29 mouse cellular contexts compared by ENCODE assay signal in genomic region chr14:12333622-12334021, GRCm38 (mm10). TPM values are rescaled to one million over a fixed set of nuclear protein-coding genes. Genes with fewer than 3 reads are reported as not detected.
DNase-seq lines count a peak whose midpoint lies in the region; ATAC-seq and TF ChIP-seq lines count a peak whose summit lies in the region.
"Had no signal": no experiment of that assay in that cellular context is flagged by ENCODE, and none has a peak within 500 bp of the region (broad histone marks: within the 10 kb centered on the region; RNA-seq: fewer than 3 reads in every experiment).

No protein-coding gene starts in this region.

- no peaks in the 10 kb centered on the region for H3K79me2 ChIP-seq in CH12.LX (replicated peaks; ENCODE audit: control insufficient read depth, extremely low read depth, insufficient read depth, poor library complexity, severe bottlenecking)

- ATAC-seq in intestine, postnatal 0 days: no peak
- ATAC-seq in intestine, embryonic 15.5 days: no peak
- ATAC-seq in lung, embryonic 14.5 days (ENCODE audit: insufficient read depth): no peak
- ATAC-seq in lung, postnatal 0 days: no peak
- ATAC-seq: forebrain, embryonic 14.5 days had no signal

- H3K27ac ChIP-seq in intestine, postnatal 0 days (ENCODE audit: low read depth, low read length): no peak overlapping the region
- H3K27ac ChIP-seq in intestine, embryonic 15.5 days: no peak overlapping the region
- no peak overlapping the region for H3K27ac ChIP-seq in lung, embryonic 14.5 days (ENCODE audit: low read depth)
- no peak overlapping the region for H3K27ac ChIP-seq in lung, postnatal 0 days (ENCODE audit: low read length)
- H3K27ac ChIP-seq in CH12.LX (ENCODE audit: insufficient read depth, low read depth): no peak overlapping the region
- no peak overlapping the region for H3K27ac ChIP-seq in cortical plate, adult 2 months (ENCODE audit: insufficient read depth, low read length)
- H3K27ac ChIP-seq: embryonic facial prominence, embryonic 15.5 days; heart, embryonic 15.5 days; hindbrain, embryonic 15.5 days; limb, embryonic 10.5 days had no signal

- no peaks in the 10 kb centered on the region for H3K36me3 ChIP-seq in intestine, postnatal 0 days (ENCODE audit: control insufficient read depth, insufficient read depth)
- H3K36me3 ChIP-seq in intestine, embryonic 15.5 days: no peaks in the 10 kb centered on the region
- H3K36me3 ChIP-seq in lung, embryonic 14.5 days (ENCODE audit: insufficient read depth): no peaks in the 10 kb centered on the region
- no peaks in the 10 kb centered on the region for H3K36me3 ChIP-seq in lung, postnatal 0 days (ENCODE audit: insufficient read depth, low read length)
- H3K36me3 ChIP-seq in CH12.LX (replicated peaks in 1 of 2; ENCODE audit: control insufficient read depth in 1 of 2, insufficient read depth in 1 of 2, low read length in 1 of 2): no peaks in the 10 kb centered on the region
- H3K36me3 ChIP-seq: embryonic facial prominence, embryonic 15.5 days; heart, embryonic 15.5 days; hindbrain, embryonic 15.5 days; limb, embryonic 10.5 days had no signal

- no peak for DNase-seq in lung, embryonic 14.5 days
- no peak for DNase-seq in lung, postnatal 0 days (ENCODE audit: low spot score)
- no peak for DNase-seq in CH12.LX (ENCODE audit: extremely low read depth)
- DNase-seq in urinary bladder, postnatal 10 days (ENCODE audit: low spot score): no peak
- DNase-seq: adrenal gland, postnatal 10 days; cerebellum, adult 8-10 months; cerebellum, postnatal 36 days; gastrocnemius, postnatal 14 days; lung, adult 2 months; lung, postnatal 36 days; right cerebral cortex, postnatal 14 days had no signal

- in situ Hi-C loops in CH12.LX (cut with MboI; ENCODE audit: low pct_ligation_motif_present, low pct_unique_long_range_greater_than_20kb, low sequenced_read_pairs): no loop called here

- peaks cover 46% of the 10 kb centered on the region for H3K27me3 ChIP-seq in intestine, postnatal 0 days (replicated peaks; ENCODE audit: control insufficient read depth, insufficient read depth, low read length)
- H3K27me3 ChIP-seq in intestine, embryonic 15.5 days (replicated peaks): peaks cover 34% of the 10 kb centered on the region
- H3K27me3 ChIP-seq in lung, embryonic 14.5 days (ENCODE audit: insufficient read depth, low read length): peaks cover 45% of the 10 kb centered on the region
- H3K27me3 ChIP-seq in lung, postnatal 0 days (replicated peaks; ENCODE audit: insufficient read depth, low read length): peaks cover 17% of the 10 kb centered on the region
- H3K27me3 ChIP-seq in CH12.LX (replicated peaks): no peaks in the 10 kb centered on the region

- no peak for TF ChIP-seq POLR2A in CH12.LX (IDR thresholded peaks at IDR 0.05; ENCODE audit: low read depth, low read length)
- no peak for TF ChIP-seq POLR2A in cortical plate, adult 2 months (IDR thresholded peaks at IDR 0.05; ENCODE audit: extremely low read depth, insufficient read depth, low read length)

- H3K4me1 ChIP-seq in intestine, postnatal 0 days (replicated peaks; ENCODE audit: control insufficient read depth, insufficient read depth, low read length): no peaks in the 10 kb centered on the region
- H3K4me1 ChIP-seq in intestine, embryonic 15.5 days (replicated peaks): no peaks in the 10 kb centered on the region
- no peaks in the 10 kb centered on the region for H3K4me1 ChIP-seq in lung, embryonic 14.5 days (ENCODE audit: insufficient read depth)
- H3K4me1 ChIP-seq in lung, postnatal 0 days (ENCODE audit: insufficient read depth, low read depth, low read length): no peaks in the 10 kb centered on the region
- H3K4me1 ChIP-seq in CH12.LX (ENCODE audit: control insufficient read depth in 1 of 2, insufficient read depth in 2 of 2): peaks cover 0 to 5% of the 10 kb centered on the region in 2 experiments; a peak in 1 of 4 replicates
- H3K4me1 ChIP-seq in cortical plate, adult 2 months (ENCODE audit: control insufficient read depth, insufficient read depth, low read length): no peaks in the 10 kb centered on the region
- H3K4me1 ChIP-seq: embryonic facial prominence, embryonic 15.5 days; heart, embryonic 15.5 days; megakaryocyte, embryonic 14.5 days had no signal

- dilution Hi-C loops in CH12.LX (cut with MboI; ENCODE audit: extremely low pct_ligation_motif_present, extremely low pct_unique_long_range_greater_than_20kb, low sequenced_read_pairs): no loop called here

- peak; percentile 48 for TF ChIP-seq CTCF in intestine, postnatal 0 days (IDR thresholded peaks at IDR 0.05; ENCODE audit: low read depth)
- peak; percentile 27; the same call in 1 of the 2 replicates for TF ChIP-seq CTCF in lung, embryonic 14.5 days (IDR thresholded peaks at IDR 0.05; ENCODE audit: low read depth)
- TF ChIP-seq CTCF in lung, postnatal 0 days (IDR thresholded peaks at IDR 0.05): no peak
- TF ChIP-seq CTCF in CH12.LX (conservative IDR thresholded peaks at IDR 0.05 in 1 of 2, IDR thresholded peaks at IDR 0.05 in 1 of 2; ENCODE audit: low read depth in 2 of 2, low read length in 2 of 2): peak in 1 of 2 experiments; percentile 52; a peak in 2 of 4 replicates
- 0 out of 2 replicates have a peak, but pooled peaks have one; percentile 3 for TF ChIP-seq CTCF in cortical plate, adult 2 months (IDR thresholded peaks at IDR 0.05; ENCODE audit: extremely low read depth, insufficient read depth, low read length)

- no peak overlapping the region for H3K4me3 ChIP-seq in intestine, postnatal 0 days (ENCODE audit: low read depth, low read length)
- no peak overlapping the region for H3K4me3 ChIP-seq in intestine, embryonic 15.5 days (replicated peaks)
- H3K4me3 ChIP-seq in lung, embryonic 14.5 days (ENCODE audit: low read depth, low read length): no peak overlapping the region
- no peak overlapping the region for H3K4me3 ChIP-seq in lung, postnatal 0 days (ENCODE audit: low read depth, low read length)
- H3K4me3 ChIP-seq in CH12.LX (replicated peaks in 1 of 3; ENCODE audit: low read depth in 2 of 3, low read length in 2 of 3, poor library complexity in 1 of 3): no peak overlapping the region
- no peak overlapping the region for H3K4me3 ChIP-seq in cortical plate, adult 2 months (ENCODE audit: insufficient read depth, low read length)
- H3K4me3 ChIP-seq: embryonic facial prominence, embryonic 15.5 days; heart, embryonic 15.5 days; hindbrain, embryonic 15.5 days; limb, embryonic 10.5 days; megakaryocyte, embryonic 14.5 days had no signal

- H3K9me3 ChIP-seq in intestine, postnatal 0 days (ENCODE audit: control insufficient read depth): no peaks in the 10 kb centered on the region
- no peaks in the 10 kb centered on the region for H3K9me3 ChIP-seq in intestine, embryonic 15.5 days
- H3K9me3 ChIP-seq in lung, embryonic 14.5 days (ENCODE audit: low read depth, low read length): no peaks in the 10 kb centered on the region
- H3K9me3 ChIP-seq in lung, postnatal 0 days (ENCODE audit: low read length): no peaks in the 10 kb centered on the region
- no peaks in the 10 kb centered on the region for H3K9me3 ChIP-seq in CH12.LX (replicated peaks; ENCODE audit: low read length)
- H3K9me3 ChIP-seq: embryonic facial prominence, embryonic 15.5 days; heart, embryonic 15.5 days; hindbrain, embryonic 15.5 days; limb, embryonic 10.5 days had no signal

- WGBS in intestine, postnatal 0 days: 74% methylated on average over 7 of the region's 7 CpGs
- WGBS in intestine, embryonic 15.5 days: 81% methylated on average over 7 of the region's 7 CpGs
- 71% methylated on average over 7 of the region's 7 CpGs for WGBS in lung, embryonic 14.5 days
- WGBS in lung, postnatal 0 days: 64% methylated on average over 7 of the region's 7 CpGs

- TF ChIP-seq EP300 in lung, postnatal 0 days (IDR thresholded peaks at IDR 0.05): no peak
- TF ChIP-seq EP300 in CH12.LX (IDR thresholded peaks at IDR 0.05; ENCODE audit: low read length): no peak

- TF ChIP-seq RAD21 in CH12.LX (IDR thresholded peaks at IDR 0.05; ENCODE audit: low read depth, low read length): peak; percentile 19

- H3K9ac ChIP-seq in intestine, postnatal 0 days (ENCODE audit: low read depth, low read length): no peak overlapping the region
- H3K9ac ChIP-seq in intestine, embryonic 15.5 days: no peak overlapping the region
- no peak overlapping the region for H3K9ac ChIP-seq in lung, embryonic 14.5 days
- no peak overlapping the region for H3K9ac ChIP-seq in lung, postnatal 0 days (replicated peaks; ENCODE audit: low read depth)
- no peak overlapping the region for H3K9ac ChIP-seq in CH12.LX (ENCODE audit: insufficient read depth, low read depth)
- H3K9ac ChIP-seq: embryonic facial prominence, embryonic 15.5 days; heart, embryonic 15.5 days; hindbrain, embryonic 15.5 days had no signal

- no peak overlapping the region for H3K4me2 ChIP-seq in intestine, postnatal 0 days (replicated peaks; ENCODE audit: low read depth)
- H3K4me2 ChIP-seq in intestine, embryonic 15.5 days (replicated peaks): no peak overlapping the region
- H3K4me2 ChIP-seq in lung, embryonic 14.5 days: no peak overlapping the region
- no peak overlapping the region for H3K4me2 ChIP-seq in lung, postnatal 0 days (replicated peaks; ENCODE audit: low read depth, low read length)
- no peak overlapping the region; the same call in 1 of the 2 replicates for H3K4me2 ChIP-seq in CH12.LX (ENCODE audit: insufficient read depth, low read depth, poor library complexity, severe bottlenecking)
- H3K4me2 ChIP-seq: embryonic facial prominence, embryonic 15.5 days; heart, embryonic 15.5 days; hindbrain, embryonic 15.5 days; liver, embryonic 11.5 days had no signal

RNA-seq across cellular contexts. Expression of gene Fezf2, which starts 14.4 kb away (rescaled TPM):
- not detected in 2 replicates for polyA plus RNA-seq in intestine, postnatal 0 days (2015; fragmentation: Nextera tagmentation; extraction: Ambion mirVana)
- not detected in 2 replicates for polyA plus RNA-seq in intestine, embryonic 15.5 days (2015; fragmentation: Nextera tagmentation; extraction: Ambion mirVana)
- not detected in 2 replicates for polyA plus RNA-seq in lung, embryonic 14.5 days (2014; fragmentation: Nextera tagmentation; extraction: Ambion mirVana)
- not detected in 2 replicates for polyA plus RNA-seq in lung, postnatal 0 days (2015; fragmentation: Nextera tagmentation; extraction: Ambion mirVana)
- total RNA-seq in CH12.LX (2012; rRNA removed) (not detected in 2 replicates), CH12.LX (2014; rRNA removed) (not detected in 2 replicates)
- polyA plus RNA-seq in CH12.LX (2012; ENCODE audit: insufficient read length, low read depth): not detected in 2 replicates
- 35.7 and 42.9 TPM in 2 replicates for polyA plus RNA-seq in cortical plate, adult 2 months (2012; rRNA removed)
- total RNA-seq: adrenal gland, postnatal 10 days; gastrocnemius, postnatal 14 days; hematopoietic stem cell, adult 5-6 weeks; monocyte, adult 5-6 weeks had no signal
- polyA plus RNA-seq: C2C12; intestine, embryonic 14.5 days; kidney, embryonic 16.5 days; large intestine, adult 2 months; limb, embryonic 10.5 days; lung, adult 2 months; neural tube, embryonic 11.5 days; urinary bladder, adult 2 months had no signal

RNA-seq across cellular contexts. Expression of gene 3830406C13Rik, which starts 49.6 kb away (rescaled TPM):
- polyA plus RNA-seq in intestine, postnatal 0 days (2015; fragmentation: Nextera tagmentation; extraction: Ambion mirVana): 39.8 and 41.6 TPM in 2 replicates
- 46.3 and 49.6 TPM in 2 replicates for polyA plus RNA-seq in intestine, embryonic 15.5 days (2015; fragmentation: Nextera tagmentation; extraction: Ambion mirVana)
- 39.6 TPM in 2 replicates for polyA plus RNA-seq in lung, embryonic 14.5 days (2014; fragmentation: Nextera tagmentation; extraction: Ambion mirVana)
- polyA plus RNA-seq in lung, postnatal 0 days (2015; fragmentation: Nextera tagmentation; extraction: Ambion mirVana): 46.6 and 63.7 TPM in 2 replicates
- 14.5 and 18.3 TPM in 2 replicates for total RNA-seq in CH12.LX (2012; rRNA removed)
- total RNA-seq in CH12.LX (2014; rRNA removed): 26.5 and 28.7 TPM in 2 replicates
- polyA plus RNA-seq in CH12.LX (2012; ENCODE audit: insufficient read length, low read depth): 21.8 and 27.8 TPM in 2 replicates
- 37.9 and 38.3 TPM in 2 replicates for polyA plus RNA-seq in cortical plate, adult 2 months (2012; rRNA removed)

RNA-seq across cellular contexts. Expression of gene Gm49355, which starts 49.8 kb away (rescaled TPM):
- polyA plus RNA-seq in intestine, postnatal 0 days (2015; fragmentation: Nextera tagmentation; extraction: Ambion mirVana): 0.12 and 0.23 TPM in 2 replicates
- polyA plus RNA-seq in intestine, embryonic 15.5 days (2015; fragmentation: Nextera tagmentation; extraction: Ambion mirVana): 0.11 and 0.19 TPM in 2 replicates
- polyA plus RNA-seq in lung, embryonic 14.5 days (2014; fragmentation: Nextera tagmentation; extraction: Ambion mirVana): 0.14 and 0.19 TPM in 2 replicates
- polyA plus RNA-seq in lung, postnatal 0 days (2015; fragmentation: Nextera tagmentation; extraction: Ambion mirVana): 0.12 and 0.20 TPM in 2 replicates
- total RNA-seq in CH12.LX (2012; rRNA removed) (0.08 TPM in 2 replicates), CH12.LX (2014; rRNA removed) (0.26 and 0.39 TPM in 2 replicates)
- 0.16 and 0.23 TPM in 2 replicates for polyA plus RNA-seq in CH12.LX (2012; ENCODE audit: insufficient read length, low read depth)
- polyA plus RNA-seq in cortical plate, adult 2 months (2012; rRNA removed): 0.30 and 0.31 TPM in 2 replicates
- total RNA-seq: monocyte, adult 5-6 weeks had no signal
- polyA plus RNA-seq: C2C12; intestine, embryonic 14.5 days had no signal

Comparison
In these comparisons a context has a peak if more than half of its experiments do, and no peak if none do; other contexts are left out.
1. RNA of gene Fezf2, which starts 14.4 kb away (polyA plus RNA-seq): 35.7 to 42.9 TPM in cortical plate, adult 2 months; not detected in lung, postnatal 0 days, not detected in intestine, postnatal 0 days, not detected in intestine, embryonic 15.5 days, not detected in lung, embryonic 14.5 days and not detected in CH12.LX; every median in the first group is over 10 times any median in the second.